Mouse (Mus musculus) megakaryocyte progenitor cell, adult 5-6 weeks (primary cell): ENCODE measurements around the gene Rnf7. TPM values are rescaled to one million over a fixed set of nuclear protein-coding genes. Genes with fewer than 3 reads are reported as not detected.
"Not testable (repeated sequence)": the region's sequence is repeated elsewhere in the genome, so short reads cannot be mapped to it uniquely, and the experiment has no call there.

Experiments
- ATAC-seq: replicated peaks from 2 replicates; pipeline ENCODE4 v1.8.0; 2016; ENCODE audit warnings: mild to moderate bottlenecking, moderate TSS enrichment, inconsistent platforms; ENCODE audit not compliant: poor library complexity
- total RNA-seq, 2 experiments: library from RNA; stranded (forward) in 1 of 2; stranded (reverse) in 1 of 2; fragments of 157-497, 149-512 nt in 1 of 2; fragments of 200-1000 nt in 1 of 2; gene quantifications; 2 replicates each; pipeline versions ENCODE4 v1.2.3 to v1.2.4; 2015 to 2017

Gene Rnf7
- total RNA-seq, 2 experiments from 2014 or later, result 52.0 to 138 TPM

DNA sequence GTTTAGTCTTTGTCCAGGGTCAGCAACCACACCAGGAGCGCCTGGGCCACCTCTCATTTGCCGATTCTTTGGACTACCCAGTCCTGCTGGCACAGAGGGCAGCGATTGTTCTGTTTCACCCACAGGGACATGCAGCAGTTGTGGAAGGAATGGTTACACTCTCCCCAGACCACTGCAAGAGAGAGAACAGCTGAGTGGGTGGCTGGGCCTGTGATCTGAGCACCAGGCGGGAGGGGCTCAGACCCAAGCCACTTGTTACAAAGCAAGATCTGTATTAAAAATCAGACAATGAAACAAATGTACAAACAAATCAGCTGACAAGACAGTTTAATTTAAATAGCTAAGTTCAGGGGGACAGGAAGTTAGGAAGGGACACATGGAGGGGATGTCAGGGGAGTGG lies 6.8 kb downstream of the Rnf7 start:
- ATAC-seq, result not testable (repeated sequence)

DNA sequence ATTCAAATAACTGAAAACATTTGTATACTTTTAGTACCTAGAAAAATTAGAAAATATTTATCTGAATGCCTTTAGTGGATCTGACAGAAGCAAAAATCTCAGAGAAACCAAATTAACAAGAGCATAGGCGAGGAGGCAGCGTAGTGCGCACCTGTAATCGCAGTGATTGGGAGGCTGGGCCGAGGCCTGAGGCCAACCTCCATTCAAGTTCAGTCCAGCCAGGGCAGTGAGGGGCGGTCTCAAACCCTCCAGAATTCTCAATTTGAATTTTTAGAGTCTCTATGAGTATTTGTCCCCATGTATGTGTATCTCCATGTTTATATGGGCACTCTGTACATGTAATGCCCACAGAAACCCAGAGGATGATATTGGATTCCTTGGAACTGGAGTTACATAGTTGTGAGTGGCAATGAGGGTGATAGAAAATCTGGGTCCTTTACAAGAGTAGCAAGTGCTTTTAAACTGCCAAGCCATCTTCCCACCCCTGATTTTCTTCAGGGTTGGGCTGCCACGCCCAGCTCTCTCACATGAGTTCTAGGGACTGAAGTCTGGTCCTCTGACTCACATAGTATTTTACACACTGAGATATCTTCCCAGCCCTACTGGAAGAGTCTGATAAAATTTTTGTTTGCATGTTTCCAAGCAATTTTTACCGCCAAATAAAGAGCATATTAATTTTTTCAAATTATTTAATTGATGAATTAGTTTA lies 8.1 kb downstream of the Rnf7 start:
- no peak for ATAC-seq

DNA sequence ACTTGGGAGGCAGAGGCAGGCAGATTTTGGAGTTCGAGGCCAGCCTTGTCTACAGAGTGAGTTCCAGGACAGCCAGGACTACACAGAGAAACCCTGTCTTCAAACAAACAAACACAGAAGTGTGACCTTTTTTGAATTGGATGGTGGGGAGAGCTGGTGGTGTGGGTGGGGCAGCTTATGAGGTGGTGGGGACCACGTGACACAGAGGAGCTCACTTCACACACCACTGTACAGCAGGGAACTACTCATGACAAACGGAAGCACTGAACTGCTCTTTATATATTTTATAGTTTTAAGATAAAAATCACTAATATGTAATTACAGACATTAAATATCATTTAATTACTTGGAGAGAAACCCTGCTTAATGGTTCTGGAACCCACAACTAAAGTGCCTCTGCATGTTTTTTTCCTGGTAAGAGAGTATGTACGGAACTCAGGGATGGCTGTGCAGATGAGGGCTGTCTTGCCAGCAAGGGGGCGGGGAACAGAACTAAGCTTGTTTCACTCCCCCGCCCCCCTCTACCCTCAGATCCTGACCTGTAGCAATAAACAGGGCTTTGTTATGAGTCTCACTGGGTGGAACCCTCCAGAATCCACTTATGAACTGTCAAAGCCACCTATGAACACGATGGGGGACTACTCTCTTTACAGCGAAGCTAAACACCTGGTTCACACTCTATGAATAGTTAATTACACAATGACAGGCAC lies 8.8 kb downstream of the Rnf7 start:
- ATAC-seq, result no peak

DNA sequence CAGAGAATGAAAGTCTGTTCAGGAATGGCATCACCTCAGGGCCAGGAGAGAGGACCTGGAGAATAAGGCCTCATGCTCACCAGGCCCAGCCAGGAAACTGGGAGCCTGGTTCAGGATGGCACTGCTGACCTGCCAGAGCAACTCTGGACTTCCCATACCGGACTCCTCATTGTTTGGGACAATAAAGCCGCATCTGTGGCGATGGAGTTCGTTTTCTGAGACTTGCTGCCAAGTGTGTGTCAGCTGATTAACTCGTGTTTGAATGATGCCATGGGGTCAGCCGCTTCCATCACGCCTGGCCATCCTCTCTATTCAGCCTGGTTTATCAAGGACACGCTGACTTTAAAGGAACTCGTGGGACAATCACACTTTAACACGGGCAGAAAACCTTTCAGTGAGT lies 14.8 kb downstream of the Rnf7 start:
- no peak for ATAC-seq

DNA sequence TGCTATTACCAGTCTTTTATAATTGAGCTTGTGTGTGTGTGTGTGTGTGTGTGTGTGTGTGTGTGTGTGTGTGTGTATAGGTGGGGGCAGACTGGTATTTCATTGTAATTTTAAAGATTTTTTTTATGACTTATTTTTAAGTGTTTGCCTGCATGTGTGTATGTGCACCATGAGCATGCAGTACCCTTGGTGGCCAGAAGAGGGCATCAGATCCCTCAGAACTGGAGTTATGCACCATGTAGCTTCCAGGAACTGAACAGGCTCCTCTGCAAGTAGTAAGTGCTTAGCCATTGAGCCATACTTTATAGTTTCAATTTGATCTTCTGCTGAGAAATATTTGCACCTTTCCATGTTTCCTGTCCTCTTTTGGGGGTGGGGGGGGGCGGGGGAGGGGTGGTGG lies 16.9 kb downstream of the Rnf7 start:
- 0 out of 2 replicates have a peak, but pooled peaks have one; percentile 20 for ATAC-seq

DNA sequence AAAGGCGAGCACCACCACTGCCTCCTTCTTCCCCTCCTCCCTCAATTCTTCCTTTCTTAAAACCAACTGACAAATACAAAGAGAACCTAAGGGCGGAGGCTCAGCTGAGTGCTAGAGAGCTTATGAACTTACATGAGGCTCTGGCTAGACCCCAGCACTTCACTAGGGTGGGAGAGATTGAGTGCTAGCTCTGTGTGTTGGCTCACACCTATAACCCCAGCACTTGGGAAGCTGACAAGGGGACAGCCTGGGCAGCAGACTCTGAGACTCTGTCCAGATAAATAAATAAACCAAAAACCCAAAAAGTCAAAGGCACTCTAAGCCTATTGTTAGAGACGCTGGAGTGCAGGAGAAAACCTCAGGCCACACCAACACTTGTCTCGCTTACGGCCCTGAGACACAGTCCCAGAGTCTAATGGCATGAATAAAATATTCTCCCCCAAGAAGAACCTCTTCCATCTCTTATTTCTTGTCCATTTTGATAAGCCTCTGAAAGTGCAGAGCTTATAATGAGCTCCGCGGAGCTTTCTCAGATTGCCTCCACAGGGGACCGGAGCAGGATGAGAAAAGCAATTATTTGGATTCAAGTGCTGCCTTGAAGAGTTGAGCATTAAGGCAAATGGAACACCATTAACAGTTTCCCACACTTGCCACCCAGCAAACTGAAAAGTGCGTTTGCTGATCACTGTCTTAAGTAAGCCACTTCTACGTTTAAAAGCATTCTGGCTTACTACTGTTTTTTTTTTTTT lies 18.2 kb downstream of the Rnf7 start:
- no peak for ATAC-seq

DNA sequence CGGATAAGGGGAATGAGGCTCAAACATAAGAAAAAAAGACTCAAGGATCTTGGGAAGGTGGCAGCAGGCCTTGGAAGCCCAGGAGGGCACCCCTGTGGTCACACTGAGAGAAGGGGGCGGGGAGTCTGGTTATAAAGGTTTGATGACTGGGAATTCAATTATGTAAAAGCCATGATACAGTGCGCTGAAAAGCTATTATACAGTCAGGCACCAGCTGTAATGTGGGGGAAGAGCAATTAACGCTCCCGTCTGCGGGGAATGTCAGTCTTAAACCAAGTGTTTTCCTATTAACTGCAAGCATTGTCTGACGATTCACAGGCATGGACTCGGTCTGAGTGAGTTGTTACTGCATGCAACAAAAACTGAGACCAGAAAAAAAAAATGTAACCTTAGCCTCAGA lies 22.9 kb downstream of the Rnf7 start:
- no peak for ATAC-seq

DNA sequence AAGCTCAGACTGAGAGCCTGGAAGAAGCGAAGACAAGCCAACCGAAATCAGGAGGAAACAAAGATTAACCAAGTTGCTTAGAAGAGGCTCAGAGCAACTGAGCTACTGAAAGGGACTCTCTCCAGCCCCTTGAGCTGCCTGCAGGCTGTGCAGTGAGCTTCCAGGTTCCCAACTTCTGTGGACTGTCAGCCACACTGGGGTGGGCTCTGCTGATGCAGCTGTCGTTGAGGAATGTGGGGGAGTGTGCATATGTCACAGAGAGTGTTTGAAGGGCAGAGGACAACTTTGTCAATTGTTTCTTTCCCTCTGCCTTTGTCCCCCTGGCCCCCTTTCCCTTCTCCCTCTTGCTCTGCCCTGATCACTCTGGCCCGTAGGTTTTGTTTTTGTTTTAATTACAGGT lies 25.5 kb downstream of the Rnf7 start:
- ATAC-seq, result no peak

DNA sequence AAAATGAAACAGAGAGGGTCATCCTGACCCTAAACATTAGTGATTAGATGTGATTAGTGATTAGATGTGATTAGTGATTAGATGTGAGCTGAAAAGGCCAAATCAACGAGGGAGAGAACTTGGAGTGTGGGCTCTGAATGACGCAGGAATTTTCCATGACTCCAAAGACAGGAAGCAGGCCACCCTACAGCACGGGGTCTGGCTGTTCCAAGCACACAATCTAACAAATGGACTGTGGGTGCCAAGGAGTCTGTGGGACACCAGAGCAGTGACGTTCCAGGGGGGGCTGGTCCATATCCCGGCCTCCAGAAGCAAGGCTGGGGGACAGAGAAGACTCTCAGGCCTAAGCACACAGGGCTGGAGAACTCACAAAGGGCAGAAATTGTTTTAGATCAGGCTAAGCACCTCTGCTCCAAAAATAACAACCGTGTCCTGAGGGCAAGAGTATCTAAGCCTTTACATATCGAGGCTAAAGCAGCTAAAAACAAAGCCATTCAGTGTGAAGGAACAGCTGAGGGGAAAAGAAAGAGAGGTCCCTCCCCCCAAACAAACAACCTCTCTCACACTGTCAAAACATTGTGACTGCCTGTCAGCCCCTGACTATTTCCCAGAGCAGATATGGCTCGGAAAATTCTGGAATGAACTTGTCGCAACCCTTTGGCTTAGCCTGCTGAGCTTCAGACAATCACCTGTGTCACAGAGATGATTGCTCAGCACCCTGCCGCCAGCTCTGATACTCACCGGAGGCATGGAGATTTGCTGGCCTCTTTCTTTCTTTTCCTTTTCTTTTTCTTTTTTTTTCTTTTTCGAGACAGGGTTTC lies 27.4 kb downstream of the Rnf7 start:
- no peak for ATAC-seq

DNA sequence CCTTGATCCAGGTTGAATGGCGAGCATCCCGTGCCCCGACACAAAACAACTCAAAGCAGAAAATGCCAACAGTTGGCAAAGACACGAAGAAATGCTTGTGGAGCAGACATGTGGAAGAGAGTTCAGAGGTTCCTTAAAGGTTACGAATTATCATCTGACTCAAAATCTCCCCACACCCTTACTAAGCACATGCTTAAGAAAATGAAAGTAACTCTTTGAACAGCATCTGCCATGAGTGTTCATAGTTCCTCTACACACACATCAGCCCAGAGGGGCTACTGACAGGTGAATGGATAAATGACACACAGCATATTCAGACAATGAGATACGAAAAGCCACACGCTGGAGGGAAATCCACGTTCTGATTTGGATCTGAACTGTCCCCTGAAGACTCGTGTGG lies 29.0 kb downstream of the Rnf7 start:
- ATAC-seq, result no peak

DNA sequence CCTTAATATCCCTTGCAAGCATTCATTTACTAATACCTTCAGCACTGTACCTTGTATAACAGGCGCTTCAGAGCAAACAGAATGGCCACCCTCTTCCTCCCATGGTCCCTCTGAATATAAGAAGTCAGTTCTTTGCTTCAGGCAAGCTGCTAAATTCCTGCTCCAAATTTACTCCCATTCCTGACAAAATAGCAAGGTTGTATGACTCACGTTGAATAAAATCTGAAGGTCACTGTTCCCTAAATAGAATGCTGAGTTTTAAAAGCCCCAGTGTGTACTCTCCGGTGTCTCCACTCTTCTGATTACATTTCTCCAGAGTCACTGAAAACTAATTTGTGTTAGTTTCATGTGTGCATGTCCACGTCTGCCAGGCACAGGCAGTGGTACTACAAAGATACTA lies 33.1 kb downstream of the Rnf7 start:
- no peak for ATAC-seq

DNA sequence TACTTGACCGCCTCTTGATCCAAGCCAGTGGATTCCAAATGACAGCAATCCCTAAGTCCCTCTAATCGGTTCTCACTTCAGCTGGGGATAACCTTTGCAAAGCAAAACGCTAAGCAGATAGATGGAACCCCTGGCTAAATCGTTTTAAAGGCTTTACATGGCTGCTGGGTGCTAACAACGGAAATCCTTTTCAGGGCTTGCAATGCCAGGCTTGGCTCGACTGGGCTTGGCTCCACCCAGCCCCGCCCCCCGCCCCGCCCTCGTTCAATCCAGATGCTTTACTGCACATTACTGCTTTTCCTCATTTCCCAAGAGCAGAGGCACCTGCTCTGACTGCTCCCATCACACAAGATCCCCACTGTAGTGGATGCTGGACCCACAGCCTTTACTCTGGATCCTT lies 36.4 kb downstream of the Rnf7 start:
- ATAC-seq, result no peak

DNA sequence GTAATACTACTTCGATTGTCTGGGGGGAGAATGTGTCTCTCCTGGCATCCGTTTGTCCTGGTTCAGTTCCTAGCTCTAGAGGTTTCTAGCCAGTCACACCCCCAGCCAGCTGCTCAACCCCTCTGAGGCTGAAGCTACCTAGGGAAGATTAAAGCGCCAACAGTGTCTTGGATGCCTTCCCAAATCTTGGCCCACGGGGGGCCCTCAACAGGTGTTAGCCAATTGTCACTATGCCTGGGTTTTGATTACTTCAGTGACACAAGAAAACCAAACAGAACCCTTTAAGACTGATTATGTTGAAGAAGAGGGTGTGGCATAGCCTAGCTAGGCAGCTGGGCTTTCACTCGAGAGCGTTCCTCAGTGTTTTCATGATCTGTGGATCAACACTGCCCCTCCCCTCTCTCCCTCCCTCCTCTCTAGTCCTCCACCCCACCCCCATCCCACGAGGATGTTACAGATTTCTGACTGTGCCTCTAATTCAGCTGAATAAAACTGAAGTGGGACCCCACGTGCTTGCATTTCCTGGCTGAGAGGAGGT lies 40.1 kb downstream of the Rnf7 start:
- peak; percentile 38 for ATAC-seq

DNA sequence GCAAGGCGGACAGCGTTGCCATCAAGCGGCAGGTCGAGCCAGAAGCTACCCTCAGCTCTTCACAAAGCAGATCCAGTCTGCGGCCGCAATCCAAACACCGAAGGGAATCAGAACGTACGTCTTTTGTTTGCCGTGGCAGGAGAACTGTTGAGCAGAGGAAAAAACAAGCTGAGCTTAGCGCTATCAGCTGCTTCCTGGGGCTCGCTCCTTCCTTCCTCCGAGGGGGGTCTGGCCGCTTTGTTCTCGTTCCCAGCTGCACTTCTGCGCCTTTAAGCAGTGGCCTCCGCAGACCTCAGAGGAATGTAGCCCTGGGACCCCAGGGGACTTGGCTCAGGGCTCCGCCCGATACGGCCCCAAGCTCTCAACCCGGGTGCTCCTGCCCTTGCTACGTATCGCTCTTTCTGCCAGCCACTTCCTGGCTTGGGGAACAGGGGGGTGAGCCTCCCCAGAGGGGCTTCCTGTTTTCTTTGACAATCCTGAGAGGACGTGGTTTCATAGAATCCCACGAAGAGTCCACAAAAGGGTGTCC lies 40.6 kb downstream of the Rnf7 start:
- peak; percentile 78 for ATAC-seq

DNA sequence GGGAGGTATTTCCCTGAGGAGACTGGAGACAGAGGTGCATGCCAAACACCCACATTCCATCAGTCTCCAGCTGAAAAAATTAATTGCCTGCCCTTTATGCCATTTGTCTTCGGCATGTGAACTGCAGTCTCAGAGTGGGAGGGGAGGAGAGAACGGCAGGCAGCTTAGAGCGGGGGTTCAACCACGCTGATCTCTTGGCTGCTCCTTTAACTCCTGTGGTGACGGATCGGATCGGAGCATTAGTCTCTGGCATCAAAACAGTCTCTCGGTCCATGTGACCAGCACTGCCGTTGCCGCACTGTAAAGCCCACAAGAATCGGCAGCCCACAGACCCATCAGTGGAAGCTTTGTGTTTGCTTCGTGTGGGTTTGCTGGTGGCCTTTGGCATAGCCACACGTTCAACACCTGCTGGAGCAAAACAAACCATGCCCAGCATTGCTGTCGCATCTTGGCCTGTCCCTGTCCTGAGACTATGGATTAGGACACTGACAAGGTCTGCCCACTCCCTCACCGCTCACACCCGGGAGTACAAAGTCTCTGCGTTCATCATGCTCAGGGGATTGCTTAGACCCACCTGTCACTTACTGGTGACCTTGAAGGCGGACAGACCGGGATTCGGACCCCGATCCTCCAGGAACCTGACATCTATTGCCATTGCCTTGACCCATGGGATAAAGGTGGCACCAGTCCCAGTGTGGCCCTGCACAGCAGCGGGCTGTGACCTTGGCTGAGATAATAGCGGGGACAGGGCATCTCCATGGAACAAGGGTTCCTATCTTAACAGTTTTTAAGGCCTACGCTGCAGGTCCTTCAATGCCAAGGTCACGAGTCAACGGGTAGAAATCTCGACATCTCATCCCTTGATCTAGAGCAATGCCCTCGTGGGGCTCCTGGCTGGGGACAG lies 41.3 kb downstream of the Rnf7 start:
- ATAC-seq, result no peak; the same call in 1 of the 2 replicates

DNA sequence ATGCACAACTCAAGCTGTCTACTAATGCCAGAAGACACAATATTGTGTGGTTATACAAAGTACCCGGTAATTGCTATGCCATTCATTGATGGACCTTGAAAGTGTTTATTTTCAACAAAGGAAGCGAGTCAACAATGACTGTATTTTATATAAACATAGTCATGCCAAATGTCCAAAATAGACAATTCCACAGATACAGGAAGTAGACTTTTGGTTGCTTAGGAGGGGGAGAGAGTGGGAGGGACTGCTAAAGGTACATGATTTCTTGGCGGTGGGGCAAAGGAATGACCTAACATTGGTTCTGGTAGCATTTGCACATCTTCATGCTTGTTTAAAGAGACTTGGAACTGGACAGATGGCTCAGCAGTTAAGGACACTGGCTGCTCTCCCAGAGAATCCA lies 45.9 kb downstream of the Rnf7 start:
- no peak for ATAC-seq

DNA sequence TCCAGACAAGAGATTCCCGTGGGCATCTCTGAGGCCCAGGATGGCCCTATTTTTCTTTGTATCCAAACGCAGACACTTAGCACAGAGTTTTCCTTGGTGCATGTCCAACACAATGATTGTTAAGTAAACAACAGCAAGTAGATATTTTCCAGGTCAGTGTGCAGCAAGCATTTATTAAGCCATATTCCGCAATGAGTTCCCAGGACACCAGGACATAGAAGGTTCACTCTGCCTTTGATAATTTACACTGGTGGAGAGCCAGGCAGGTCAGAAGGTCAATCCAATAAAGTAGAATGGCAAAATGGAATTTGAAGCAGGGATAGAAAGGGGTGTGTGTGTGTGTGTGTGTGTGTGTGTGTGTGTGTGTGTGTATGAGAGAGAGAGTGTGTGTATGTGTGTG lies 47.4 kb downstream of the Rnf7 start:
- no peak for ATAC-seq

DNA sequence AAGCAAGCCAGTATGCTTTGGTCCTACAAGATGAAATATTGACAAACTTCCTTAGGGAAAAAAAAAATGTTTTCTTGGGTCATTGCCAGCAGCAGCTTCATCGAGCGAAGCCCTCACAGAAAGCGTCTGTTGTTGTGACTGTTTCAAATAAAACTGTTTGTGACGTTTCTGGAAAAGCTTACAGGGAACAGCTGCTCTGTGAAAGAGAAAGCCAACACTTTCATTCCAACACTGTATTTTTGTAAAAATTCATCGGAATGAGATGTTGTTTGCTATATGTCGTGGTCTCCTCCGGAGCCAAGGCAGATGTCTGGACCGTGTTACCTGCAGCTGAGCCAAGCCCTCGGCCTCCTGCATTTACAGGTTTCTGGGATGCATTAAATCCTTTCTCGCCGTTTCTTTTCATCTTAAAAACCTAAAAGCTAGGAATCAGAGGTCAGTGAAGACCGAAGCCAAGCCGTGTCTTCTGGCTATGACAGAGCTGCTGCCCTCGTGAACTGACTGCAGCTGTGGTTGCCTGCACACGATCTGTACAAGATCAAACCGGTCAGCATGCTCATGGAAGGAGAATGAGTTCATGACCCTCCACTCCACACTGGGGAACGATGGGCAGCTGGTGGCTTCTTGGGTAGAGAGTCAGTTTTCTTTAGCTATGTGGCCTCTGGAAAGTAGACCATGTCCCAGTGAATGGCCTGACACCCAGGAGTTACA lies 50.0 kb downstream of the Rnf7 start:
- ATAC-seq, result no peak

DNA sequence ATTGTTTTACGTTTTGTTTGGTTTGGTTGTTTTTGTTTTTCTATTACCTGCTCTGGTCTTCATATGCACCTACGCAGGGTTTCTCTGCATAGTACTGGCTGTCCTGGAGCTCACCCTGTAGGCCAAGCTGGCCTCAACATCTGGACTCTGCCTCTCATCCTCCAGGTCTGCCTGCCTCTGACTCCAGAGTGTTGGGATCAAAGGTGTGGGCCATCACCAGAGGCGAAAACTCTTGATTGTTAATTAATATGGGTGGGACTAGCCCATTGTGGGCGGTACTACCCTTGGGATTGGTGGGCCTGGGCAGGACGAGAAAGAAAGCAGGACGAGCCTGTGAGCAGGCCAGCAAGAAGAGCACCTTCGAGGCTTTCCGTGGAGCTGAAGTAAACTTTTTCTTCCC lies 54.4 kb downstream of the Rnf7 start:
- no peak for ATAC-seq
